Mouse (Mus musculus): Measurements from ENCODE around the gene Clic6.

Clic6 gene

DNA sequence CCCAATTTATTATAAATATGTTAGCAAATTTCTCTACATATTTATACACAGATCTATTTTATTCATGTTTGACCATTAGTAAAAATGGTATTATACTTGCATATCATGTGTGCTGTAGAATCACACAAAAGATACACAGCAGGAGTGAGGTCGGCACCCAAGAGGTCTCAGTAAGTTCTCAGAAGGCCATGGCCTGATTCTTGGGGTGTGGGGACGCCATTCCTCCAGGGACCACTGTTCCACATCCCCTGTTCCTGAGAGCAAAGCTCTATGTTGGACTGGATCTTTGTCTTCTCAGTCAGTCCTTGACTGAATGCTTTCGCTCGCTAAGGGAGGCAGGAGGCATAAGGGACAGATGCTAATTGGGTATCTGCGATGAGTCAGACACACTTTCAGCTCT, at the start of gene Clic6:
Gene Clic6, plus strand, starts transcription at position 301 of the 400 bp plus-strand sequence.
- DNase-seq (ENCODE audit: low spot score in 2 of 2): no peak

DNA sequence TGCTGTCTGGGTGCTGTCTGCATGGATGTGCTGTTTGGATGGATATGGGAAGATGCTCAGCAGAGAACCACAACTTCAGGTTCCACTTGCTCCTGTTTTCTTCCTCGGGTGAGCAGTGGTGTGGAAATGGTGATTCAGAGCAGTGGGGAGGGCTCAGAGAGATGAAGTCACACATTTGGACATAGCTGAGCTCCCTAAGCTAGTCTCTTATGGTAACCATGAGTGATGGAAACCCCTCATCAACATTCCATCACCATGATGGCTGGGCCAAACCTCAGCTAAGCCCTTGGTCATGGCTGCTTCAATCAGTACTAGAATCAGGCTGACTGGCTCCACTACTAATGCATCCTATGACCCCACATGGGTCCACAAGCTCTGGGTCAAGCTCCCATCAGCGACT, 45.8 kb upstream of the Clic6 start:
- DNase-seq (ENCODE audit: low spot score in 2 of 2): no peak

DNA sequence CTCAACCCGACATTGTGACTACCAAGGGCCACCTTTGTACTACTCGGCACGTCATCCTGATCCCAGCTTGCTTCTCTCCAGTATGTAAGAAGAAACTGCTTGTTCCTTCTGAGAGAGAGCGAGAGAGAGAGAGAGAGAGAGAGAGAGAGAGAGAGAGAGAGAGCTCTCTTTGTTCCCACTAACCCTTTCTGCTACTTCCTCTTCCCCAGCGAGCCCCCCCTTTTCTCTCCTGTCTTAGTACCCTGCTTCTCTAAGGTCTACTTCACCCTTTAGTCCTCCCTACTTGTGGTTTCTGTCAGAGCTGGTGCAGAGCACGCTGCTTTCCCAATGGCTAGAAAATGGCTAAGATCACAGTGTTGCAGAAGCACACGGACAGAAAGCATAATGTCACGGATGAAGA, 45.3 kb upstream of the Clic6 start:
- DNase-seq (ENCODE audit: low spot score in 2 of 2): no peak

DNA sequence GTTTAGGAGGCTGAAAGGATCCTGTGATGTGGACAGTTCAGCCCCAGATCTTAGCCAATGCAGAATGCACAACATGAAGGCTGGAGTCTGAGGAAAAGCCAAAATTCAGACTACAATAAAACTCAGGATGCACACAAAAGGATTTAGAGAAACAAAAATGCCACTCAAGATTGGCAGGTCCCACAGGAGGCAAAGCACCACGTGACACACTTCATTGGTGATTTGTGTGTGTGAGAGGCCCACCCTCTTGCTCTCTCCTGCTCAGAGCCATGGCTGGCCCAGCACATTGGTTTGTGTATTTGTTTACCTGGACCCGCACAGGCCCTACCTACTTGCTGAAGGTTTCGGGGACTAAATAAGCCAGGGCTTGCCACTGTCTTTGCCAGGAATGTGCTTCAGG, 44.3 kb upstream of the Clic6 start:
- no peak for DNase-seq (ENCODE audit: low spot score in 2 of 2)

DNA sequence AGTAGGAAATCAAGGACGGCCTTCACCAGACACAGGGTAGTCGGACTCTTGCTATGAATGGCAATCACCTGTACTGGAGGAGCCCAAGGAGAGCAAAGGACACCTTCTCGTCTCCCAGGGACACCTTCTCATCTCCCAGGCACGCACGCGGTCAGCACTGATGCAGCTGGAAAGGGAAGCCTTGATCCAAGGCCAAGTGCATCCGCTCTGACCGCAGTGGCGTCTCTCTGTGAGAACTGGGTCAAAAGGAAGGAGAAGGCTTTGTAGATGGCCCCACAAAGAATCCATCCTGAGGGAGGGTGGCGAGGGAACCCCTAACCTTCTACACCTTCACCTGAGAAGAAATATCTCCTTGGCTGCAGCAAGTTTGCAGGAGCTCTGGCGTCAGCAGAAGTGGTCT, 43.4 kb upstream of the Clic6 start:
- DNase-seq (ENCODE audit: low spot score in 2 of 2): no peak

DNA sequence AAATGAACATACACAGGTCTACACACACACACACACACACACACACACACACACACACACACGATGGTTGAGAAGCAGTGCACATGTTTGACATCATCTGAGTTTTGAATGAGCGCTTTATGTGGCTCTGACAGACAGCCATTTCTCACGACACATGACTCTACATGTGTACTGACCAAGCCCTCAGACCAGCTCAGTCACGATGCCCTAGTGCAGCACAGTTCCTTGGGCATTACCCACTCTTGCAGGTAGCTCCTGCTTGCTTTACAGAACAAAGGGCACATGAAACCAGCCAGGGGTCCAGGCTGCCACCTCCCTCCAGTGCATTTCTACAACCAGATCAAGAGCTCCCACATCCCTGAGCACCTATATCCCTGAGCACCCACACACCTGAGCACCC, 42.6 kb upstream of the Clic6 start:
- no peak for DNase-seq (ENCODE audit: low spot score in 2 of 2)

DNA sequence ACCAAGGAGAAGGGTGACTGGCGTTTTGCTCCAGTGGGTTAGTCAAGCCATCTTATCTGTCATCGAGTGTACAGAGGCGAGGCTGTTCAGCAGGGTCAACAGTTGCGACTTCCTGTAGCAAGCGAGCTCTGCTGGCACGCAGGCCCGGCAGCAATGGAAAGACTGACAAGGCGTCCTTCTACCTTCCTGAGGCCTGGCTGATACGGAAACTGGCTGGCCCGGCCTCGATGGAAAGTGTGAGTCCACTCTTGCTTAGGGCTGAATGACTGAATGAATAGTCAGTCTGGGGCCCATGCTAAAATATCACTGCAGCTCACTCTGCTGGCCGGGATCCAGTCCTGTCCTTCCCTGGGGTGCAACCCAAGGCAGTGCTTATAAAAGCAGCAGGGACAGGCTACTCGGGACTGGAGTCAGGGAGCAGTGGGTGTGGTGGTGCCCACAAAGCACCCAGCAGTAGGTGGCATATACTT, 41.9 kb upstream of the Clic6 start:
- DNase-seq (ENCODE audit: low spot score in 2 of 2): no peak

DNA sequence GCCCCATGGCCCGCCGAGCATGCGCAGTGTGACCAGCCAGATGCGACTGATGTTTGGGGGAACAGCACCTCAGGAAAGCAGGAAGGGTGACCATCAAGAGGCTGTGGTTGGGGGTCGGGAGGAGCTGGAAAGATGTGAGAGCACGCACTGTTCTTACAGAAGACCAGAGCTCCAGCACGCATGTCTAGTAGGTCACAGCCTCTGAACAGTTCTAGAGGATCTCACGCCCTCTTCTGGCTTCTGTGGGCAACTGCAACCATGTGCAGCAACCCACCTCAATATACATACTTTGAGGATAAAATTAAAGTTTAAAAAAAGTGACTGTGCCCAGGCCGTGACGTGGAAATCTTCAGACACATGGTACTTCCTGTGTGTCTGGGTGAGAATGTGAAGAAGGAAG, 40.2 kb upstream of the Clic6 start:
- no peak for DNase-seq (ENCODE audit: low spot score in 2 of 2)

DNA sequence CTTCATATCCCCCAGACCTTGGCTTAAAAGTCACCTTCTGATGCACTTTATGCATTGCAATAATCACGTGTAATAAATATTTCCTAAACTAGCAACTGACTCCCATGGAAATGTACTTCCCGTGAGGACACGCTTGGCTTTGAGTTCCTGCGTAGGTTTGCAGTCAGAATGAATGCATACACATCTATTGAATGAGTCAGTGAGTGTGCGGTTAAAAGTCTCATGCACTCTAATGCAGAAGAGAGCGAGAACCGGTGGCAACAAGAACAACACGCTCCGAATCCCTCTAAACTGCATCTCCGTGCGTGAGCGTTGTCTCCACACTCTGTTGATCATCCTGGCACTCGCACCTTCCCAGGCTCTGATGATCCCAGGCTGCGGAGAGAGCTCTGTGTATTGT, 36.5 kb upstream of the Clic6 start:
- no peak for DNase-seq (ENCODE audit: low spot score in 2 of 2)

DNA sequence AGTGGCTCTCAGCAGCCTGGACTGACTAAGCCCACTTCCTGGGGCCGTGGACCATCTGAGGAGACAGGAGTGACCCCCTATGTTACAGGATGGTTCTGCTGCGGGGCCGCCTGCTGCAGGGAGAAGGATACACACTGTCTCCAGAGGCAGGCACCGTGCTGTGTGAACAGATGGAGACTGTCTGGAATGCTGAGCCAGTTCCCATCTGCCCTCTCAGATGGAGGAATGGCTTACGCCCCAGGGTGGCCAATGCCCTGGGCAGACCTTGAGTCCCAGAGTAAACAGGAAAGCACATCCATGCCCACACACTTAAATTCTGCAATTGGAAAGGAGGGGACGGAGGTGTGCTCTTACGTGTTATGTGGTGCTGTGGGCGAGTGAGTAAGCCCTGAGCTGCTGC, 35.2 kb upstream of the Clic6 start:
- no peak for DNase-seq (ENCODE audit: low spot score in 2 of 2)

DNA sequence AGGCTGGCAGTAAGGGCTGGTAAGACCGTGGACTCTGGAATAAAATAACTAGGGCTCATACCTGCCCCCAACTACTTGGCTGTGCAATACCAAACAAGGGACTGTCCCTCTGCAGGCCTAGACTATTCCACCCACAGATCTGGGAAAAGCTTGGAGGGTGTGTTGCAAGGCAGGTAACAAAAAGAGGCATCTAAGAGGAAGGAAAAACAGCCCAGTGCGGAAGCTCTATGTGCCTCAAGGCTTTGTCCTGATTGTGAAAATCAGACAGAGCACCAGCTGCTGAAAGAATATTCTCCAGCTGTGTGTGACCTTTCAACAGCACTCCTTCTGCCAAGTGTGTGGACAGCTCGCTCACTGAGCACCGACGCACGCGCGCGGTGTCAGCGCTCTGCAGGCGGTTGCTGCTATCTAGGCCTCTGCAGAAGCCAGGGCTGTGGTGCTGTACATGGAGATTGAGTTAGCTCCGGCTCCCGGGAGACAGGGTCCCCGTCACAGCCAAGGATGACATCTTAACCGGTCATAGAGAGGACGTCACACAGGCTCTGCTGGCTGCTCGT, 33.9 kb upstream of the Clic6 start:
- no peak for DNase-seq (ENCODE audit: low spot score in 2 of 2)

DNA sequence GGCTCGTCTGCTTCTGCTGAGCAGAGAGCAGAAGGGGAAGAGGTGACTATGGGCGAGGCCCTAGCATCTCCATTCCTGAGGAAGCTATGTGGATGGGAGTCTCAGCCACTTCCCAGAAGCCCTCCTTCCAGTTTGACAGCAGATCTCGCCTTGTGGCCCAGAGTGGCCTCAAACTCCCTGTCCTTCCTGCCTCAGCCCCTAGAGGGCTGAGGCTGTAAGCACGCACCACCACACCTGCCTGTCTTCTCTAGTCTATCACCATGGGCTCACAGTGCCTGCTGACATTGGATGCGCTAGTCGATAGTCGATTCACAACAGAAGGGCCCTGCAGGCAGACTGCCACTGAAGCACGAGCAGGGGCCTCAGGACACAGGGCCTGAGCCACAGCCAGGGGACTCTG, 32.9 kb upstream of the Clic6 start:
- no peak for DNase-seq (ENCODE audit: low spot score in 2 of 2)

DNA sequence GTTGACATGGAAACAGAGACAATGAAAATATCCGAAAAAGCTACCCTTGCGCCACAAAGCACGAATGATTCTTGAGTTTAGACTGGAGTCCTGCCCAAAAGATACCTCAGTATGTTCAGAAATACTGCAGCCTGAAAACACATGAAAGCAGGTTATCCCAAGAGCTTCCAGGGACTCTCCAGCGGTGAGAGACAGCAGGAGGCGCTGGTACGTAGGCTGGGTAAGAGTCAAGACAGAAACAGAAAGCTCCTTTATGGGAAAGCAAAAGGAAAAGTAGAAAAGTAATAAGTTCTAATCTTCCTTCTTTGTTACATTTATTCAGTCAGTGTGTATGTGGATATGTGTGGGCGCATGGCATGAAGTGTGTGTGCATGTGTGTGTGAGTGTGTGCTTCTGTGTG, 31.5 kb upstream of the Clic6 start:
- no peak for DNase-seq (ENCODE audit: low spot score in 2 of 2)

DNA sequence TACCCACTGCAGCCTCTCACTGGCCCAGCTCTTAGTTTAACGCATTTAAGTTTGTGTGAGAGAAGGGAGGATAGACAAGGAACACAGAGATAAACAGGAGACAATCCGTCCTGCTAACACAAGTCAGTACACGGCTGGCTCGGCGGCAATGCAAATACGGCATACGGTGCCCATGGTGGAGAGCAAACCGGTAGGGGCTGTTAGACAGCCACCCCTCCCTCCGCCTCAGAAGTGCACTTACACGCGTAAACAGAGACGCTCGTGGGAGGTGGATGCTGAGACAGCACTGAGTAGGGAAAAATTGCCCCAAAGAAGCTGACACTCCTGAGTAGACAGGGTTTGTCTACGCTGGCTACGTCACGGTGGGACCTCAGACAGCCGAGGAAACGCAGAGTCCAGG, 31.0 kb upstream of the Clic6 start:
- DNase-seq (ENCODE audit: low spot score in 2 of 2): no peak

DNA sequence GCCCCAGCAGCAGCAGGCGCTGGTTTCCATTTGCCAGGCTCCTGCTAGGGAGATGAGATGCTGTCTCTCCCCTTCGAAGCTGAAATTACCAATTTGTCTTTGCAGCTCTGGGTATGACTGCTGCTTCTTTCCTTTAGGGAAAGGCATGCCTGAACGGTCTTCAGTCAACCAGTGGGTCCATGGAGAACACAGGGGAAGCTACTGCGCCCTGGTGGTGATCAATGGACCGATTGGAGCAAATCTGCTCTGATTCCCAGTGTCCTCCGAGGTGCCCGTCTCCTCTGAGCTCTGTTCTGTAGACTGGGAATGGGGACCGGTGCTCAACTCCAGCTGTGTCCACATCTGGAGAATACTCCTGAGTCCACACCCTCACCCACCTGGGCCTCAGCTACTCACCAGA, 30.0 kb upstream of the Clic6 start:
- DNase-seq (ENCODE audit: low spot score in 2 of 2): no peak

DNA sequence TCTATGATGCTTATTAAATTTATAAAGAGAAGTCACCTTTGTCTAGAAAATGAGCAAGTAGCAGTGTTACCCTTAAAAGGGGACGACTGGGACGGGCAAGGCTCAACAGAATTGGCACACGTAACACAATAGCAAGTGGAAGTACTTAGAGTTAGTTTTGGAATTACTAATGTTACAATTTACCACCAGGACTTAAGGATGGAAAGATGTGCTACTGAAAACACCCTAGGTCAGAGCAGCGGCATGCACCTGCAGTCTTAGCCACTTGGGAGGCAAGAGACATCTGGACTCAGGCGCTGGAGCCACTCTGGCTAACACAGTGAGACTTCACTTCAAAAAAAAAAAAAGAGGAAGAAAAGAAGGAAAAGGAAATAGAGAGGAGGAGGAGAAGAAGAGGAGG, 29.6 kb upstream of the Clic6 start:
- no peak for DNase-seq (ENCODE audit: low spot score in 2 of 2)

DNA sequence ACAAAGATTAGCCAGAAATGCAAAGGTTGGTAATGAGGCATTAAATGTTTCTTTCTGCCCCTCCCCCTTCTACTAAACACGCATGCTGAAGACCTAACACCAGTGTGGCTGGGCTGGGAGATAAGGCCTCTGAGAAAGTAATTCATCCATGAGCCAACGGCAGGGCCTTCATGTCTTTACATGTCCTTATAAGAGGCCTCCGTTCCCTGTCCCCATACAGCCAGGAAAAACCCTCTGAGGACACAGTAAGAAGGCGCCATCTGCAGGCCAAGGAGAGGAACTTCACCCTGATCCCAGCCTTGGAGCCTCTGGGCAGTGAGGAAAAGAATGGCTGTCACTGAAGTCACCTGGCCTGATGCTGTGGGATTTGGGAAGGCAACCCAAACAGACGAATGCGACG, 27.9 kb upstream of the Clic6 start:
- peak; percentile 66 to 67 for DNase-seq (ENCODE audit: low spot score in 2 of 2)

DNA sequence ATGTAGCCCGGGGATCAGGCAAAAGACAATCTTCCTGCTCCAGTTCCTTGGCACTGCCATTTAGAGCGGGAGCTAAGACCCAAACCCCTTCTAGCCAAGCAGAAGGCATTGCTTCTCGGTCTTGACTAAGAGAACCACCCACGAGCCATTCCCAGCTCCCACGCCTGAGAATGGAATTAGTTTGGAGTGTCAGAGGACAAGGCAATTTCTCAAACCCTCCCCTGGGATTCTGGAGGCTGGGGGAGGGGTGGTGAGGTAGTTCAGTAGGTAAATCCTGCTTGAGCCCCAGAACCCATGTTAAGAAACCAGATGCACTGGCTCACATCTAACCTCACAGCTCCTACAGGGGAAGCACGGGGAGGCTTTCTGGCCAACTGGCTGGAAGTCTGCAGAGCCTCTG, 24.1 kb upstream of the Clic6 start:
- DNase-seq (ENCODE audit: low spot score in 2 of 2): peak; percentile 43 to 54

DNA sequence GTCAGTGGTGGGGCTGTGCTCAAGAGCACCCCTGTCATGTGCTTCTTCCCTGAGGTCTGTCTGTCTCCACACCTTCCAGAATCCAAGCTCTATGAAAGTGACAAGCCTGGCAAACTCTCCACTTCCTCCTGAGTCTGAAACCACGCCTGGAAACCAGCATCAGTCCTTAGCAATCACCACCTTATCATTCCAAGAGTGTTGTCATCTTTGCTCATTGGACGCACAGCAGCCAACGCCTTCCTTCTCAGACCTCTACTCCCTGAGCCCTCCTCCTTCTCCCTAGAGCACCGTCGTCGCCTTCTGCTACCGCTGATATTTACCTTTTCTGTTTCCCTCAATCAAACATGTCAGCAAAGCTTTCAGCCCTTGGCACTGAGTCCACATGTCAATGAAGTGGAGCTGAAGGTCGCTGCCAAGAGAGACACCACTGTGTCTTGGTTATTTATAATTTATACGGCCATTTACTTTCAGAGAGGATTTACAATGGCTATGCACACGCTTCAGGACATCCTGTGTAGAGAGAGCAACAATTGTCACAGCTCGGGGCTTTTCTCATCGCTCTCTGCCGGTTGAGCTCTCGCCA, 21.1 kb upstream of the Clic6 start:
- no peak for DNase-seq (ENCODE audit: low spot score in 2 of 2)

DNA sequence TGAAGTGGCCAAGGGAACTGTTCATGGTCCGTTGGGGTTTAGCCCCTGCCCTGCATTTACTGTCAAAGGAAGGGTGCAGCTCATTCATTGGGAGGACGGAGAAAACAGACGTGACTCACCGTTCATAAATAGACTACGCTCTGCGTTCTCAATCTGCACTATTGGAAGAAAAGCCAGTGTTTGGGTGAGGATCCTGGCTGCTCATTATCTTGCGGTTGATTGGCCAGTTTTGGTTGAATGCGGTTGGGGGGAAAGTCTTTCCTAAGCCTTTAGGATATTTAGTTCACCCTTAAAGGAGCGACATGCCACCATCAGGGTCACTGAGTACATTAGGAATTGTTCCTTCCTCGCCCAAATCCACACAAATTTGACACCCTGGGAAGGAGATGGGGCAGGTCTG, 20.3 kb upstream of the Clic6 start:
- no peak for DNase-seq (ENCODE audit: low spot score in 2 of 2)

DNA sequence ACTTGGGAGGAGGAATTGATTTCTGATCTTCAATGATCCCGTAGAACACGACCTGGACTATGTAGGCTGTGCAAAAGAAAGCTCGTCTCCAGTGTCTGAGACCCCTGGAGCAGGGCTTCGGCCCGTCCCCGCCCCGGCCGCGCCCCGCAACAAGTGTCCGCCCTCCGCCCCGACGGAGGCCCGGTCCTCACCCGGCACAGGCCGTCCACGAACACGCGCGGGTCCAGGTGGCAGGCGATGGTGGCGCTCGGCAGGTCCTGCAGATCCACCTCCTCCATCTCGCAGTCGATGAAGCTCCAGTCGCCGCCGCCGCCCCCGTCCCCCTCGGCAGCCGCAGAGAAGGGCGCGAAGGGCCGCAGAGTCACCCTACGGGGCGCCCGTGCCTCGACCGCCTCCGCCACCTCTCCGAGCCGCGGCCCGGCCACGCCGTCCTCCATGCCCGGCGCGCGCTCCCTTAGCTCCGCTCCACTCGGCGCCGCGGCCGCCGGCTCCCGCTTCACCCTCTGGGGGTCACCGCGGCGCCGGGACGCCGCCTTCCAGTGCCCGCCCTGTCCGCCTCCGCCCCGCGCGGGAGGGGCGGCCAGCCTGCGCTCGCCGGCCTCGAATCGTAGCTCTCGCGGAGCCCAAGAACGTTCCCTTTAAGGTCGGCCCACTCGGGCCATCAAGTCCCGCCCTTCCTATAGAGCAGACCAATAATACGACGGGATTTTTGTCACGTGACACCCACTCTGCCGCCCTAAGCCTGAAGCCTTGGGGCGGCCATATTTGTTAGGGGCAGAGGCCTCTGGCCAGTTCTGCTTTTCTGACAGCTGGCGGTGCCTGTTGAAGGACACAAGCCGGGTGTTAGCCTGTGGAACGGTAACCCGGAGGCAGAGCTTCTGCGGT, 19.7 kb upstream of the Clic6 start:
- DNase-seq (ENCODE audit: low spot score in 2 of 2): peak; percentile 96 to 99

DNA sequence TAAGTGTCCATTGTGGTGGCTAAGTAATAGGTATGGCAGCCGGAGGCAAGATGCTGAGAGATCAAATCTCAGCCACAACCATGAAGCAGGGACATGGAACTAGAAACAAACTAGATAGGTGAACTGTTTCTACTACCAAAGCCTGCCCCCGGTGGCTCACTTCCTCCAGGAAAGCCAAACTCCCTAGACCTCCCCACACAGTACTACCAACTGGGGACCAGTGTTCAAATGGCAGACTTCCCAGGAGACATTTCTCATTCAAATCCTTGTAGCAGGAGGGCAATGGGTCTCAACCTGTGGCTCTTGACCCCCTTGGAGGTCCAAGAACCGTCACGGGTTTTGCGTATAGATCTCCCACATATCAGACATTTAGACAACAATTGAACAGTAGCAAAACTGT, 18.5 kb upstream of the Clic6 start:
- no peak for DNase-seq (ENCODE audit: low spot score in 2 of 2)

DNA sequence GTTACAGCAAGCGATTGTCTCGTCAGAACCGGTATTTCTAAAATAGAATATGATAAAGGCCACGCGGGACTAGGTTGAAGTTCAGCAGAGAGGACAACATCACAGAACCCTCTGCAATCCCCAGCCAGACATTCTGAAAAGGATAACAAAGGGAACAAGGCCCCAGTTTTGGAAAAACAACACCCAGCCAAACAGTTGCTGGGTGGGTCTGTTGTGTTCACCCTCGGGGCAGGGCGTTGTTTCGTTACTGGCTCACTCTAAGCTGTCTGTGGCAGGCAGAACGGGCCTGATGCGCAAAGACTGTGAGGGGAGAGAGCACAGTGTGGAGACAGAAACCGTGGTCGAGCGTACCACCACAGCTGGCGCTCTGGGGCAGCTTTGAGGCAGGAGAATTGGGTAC, 17.1 kb upstream of the Clic6 start:
- no peak for DNase-seq (ENCODE audit: low spot score in 2 of 2)

Data from frontal cortex, postnatal 36 days (tissue).